8 mouse cellular contexts compared by ENCODE assay signal in genomic region chr11:101627857-101628559, GRCm38 (mm10). TPM values are rescaled to one million over a fixed set of nuclear protein-coding genes. Genes with fewer than 3 reads are reported as not detected.
DNase-seq lines count a peak whose midpoint lies in the region; ATAC-seq lines count a peak whose summit lies in the region.

No protein-coding gene starts in this region.

- peak overlapping the region; percentile 75 for H3K4me2 ChIP-seq in embryonic facial prominence, embryonic 13.5 days
- peak overlapping the region; percentile 80 for H3K4me2 ChIP-seq in stomach, embryonic 14.5 days (replicated peaks; ENCODE audit: low read depth, low read length)

- H3K9ac ChIP-seq in embryonic facial prominence, embryonic 13.5 days, result peak overlapping the region; percentile 83
- peak overlapping the region; percentile 76 for H3K9ac ChIP-seq in stomach, embryonic 14.5 days (replicated peaks; ENCODE audit: low read depth, low read length)

- H3K27ac ChIP-seq in embryonic facial prominence, embryonic 13.5 days, result peak overlapping the region; percentile 100
- peak overlapping the region; percentile 99 for H3K27ac ChIP-seq in stomach, embryonic 14.5 days (ENCODE audit: low read length)

- ATAC-seq in embryonic facial prominence, embryonic 13.5 days (ENCODE audit: insufficient number of reproducible peaks, insufficient read depth, low FRiP score, low TSS enrichment, low read depth), result peak; percentile 68
- ATAC-seq in stomach, embryonic 14.5 days (ENCODE audit: insufficient number of reproducible peaks, insufficient read depth, low FRiP score, low read depth), result peak; percentile 65

- under 1% methylated on average over 33 of the region's 33 CpGs for WGBS in embryonic facial prominence, embryonic 13.5 days
- under 1% methylated on average over 33 of the region's 33 CpGs for WGBS in stomach, embryonic 14.5 days

- H3K4me3 ChIP-seq in embryonic facial prominence, embryonic 13.5 days, result peak overlapping the region; percentile 55
- peak overlapping the region; percentile 50 for H3K4me3 ChIP-seq in stomach, embryonic 14.5 days (ENCODE audit: low read depth, low read length)

- H3K4me1 ChIP-seq in embryonic facial prominence, embryonic 13.5 days, result peaks cover 4% of the 10 kb centered on the region; the same call in 1 of the 2 replicates
- no peaks in the 10 kb centered on the region for H3K4me1 ChIP-seq in stomach, embryonic 14.5 days (ENCODE audit: control insufficient read depth, insufficient read depth, low read length)

- no peaks in the 10 kb centered on the region for H3K27me3 ChIP-seq in embryonic facial prominence, embryonic 13.5 days
- H3K27me3 ChIP-seq in stomach, embryonic 14.5 days (ENCODE audit: control insufficient read depth, insufficient read depth, low read length), result no peaks in the 10 kb centered on the region

- no peaks in the 10 kb centered on the region for H3K9me3 ChIP-seq in embryonic facial prominence, embryonic 13.5 days
- no peaks in the 10 kb centered on the region for H3K9me3 ChIP-seq in stomach, embryonic 14.5 days (ENCODE audit: control insufficient read depth, low read depth, low read length)

- DNase-seq in B cell, adult 2 months, result peak; percentile 87 to 90
- DNase-seq in adrenal gland, postnatal 36 days, result peak; percentile 91
- DNase-seq in heart, adult 8-10 months (ENCODE audit: low spot score), result peak; percentile 91
- DNase-seq in kidney, adult 9 months, result peak; percentile 88
- peak; percentile 89 for DNase-seq in liver
- peak; percentile 59 to 73 for DNase-seq in monocyte, adult 2 months (ENCODE audit: low read depth in 1 of 2, low spot score in 2 of 2)

- peaks cover 8% of the 10 kb centered on the region for H3K36me3 ChIP-seq in embryonic facial prominence, embryonic 13.5 days
- H3K36me3 ChIP-seq in stomach, embryonic 14.5 days (ENCODE audit: control insufficient read depth, insufficient read depth, low read length), result no peaks in the 10 kb centered on the region; the same call in 1 of the 2 replicates

RNA-seq across cellular contexts. Expression of gene Rdm1, which starts 1.0 kb away (rescaled TPM):
- total RNA-seq in adrenal gland, postnatal 36 days (2021), result 10 to 100 TPM; 24.0 to 31.6 TPM
- polyA plus RNA-seq in embryonic facial prominence, embryonic 13.5 days (2015; fragmentation: Nextera tagmentation; extraction: Ambion mirVana), result 55.5 and 63.7 TPM in 2 replicates
- total RNA-seq in heart, adult 8-10 months (2022), result 10 to 100 TPM; 47.9 to 60.0 (median 55.8) TPM
- 38.3 and 47.5 TPM in 2 replicates for polyA plus RNA-seq in stomach, embryonic 14.5 days (2014; fragmentation: Nextera tagmentation; extraction: Ambion mirVana)

RNA-seq across cellular contexts. Expression of gene Gm11634, which starts 29.0 kb away (rescaled TPM):
- total RNA-seq in adrenal gland, postnatal 36 days (2021), result not detected
- not detected in 2 replicates for polyA plus RNA-seq in embryonic facial prominence, embryonic 13.5 days (2015; fragmentation: Nextera tagmentation; extraction: Ambion mirVana)
- total RNA-seq in heart, adult 8-10 months (2022), result not detected
- polyA plus RNA-seq in stomach, embryonic 14.5 days (2014; fragmentation: Nextera tagmentation; extraction: Ambion mirVana), result not detected in 2 replicates

RNA-seq across cellular contexts. Expression of gene Arl4d, which starts 37.3 kb away (rescaled TPM):
- total RNA-seq in adrenal gland, postnatal 36 days (2021), result 10 to 100 TPM; 11.4 to 12.5 TPM
- 3.3 and 3.4 TPM in 2 replicates for polyA plus RNA-seq in embryonic facial prominence, embryonic 13.5 days (2015; fragmentation: Nextera tagmentation; extraction: Ambion mirVana)
- 10 to 100 TPM; 21.1 to 30.1 (median 27.0) TPM for total RNA-seq in heart, adult 8-10 months (2022)
- 6.4 and 8.1 TPM in 2 replicates for polyA plus RNA-seq in stomach, embryonic 14.5 days (2014; fragmentation: Nextera tagmentation; extraction: Ambion mirVana)

RNA-seq across cellular contexts. Expression of gene Tmem106a, which starts 46.0 kb away (rescaled TPM):
- 10 to 100 TPM; 10.9 to 11.1 TPM for total RNA-seq in adrenal gland, postnatal 36 days (2021)
- 3.6 and 3.8 TPM in 2 replicates for polyA plus RNA-seq in embryonic facial prominence, embryonic 13.5 days (2015; fragmentation: Nextera tagmentation; extraction: Ambion mirVana)
- 1 to 10 TPM; 3.8 to 6.8 (median 4.1) TPM for total RNA-seq in heart, adult 8-10 months (2022)
- polyA plus RNA-seq in stomach, embryonic 14.5 days (2014; fragmentation: Nextera tagmentation; extraction: Ambion mirVana), result 5.9 and 6.7 TPM in 2 replicates

Comparison
In these comparisons a context has a peak if more than half of its experiments do, and no peak if none do; other contexts are left out.
1. Peak in every context shown above with its lines: DNase-seq, ATAC-seq, H3K4me3 ChIP-seq and H3K27ac ChIP-seq.